Mouse (Mus musculus) forebrain, embryonic 10.5 days (tissue): Measurements from ENCODE around the gene Igsf10. TPM values are rescaled to one million over a fixed set of nuclear protein-coding genes. Genes with fewer than 3 reads are reported as not detected.
A peak's percentile ranks its signal among the peaks of the same experiment; 100 is the strongest.

ENCODE experiments used
- DNase-seq: peaks from one replicate; pipeline ENCODE4 v3.0.0-alpha.2; 2017; ENCODE audit warnings: low spot score; ENCODE audit errors: extremely low spot score
- H3K27ac ChIP-seq: fragments of 300-500 bp; sonication (generic); 2 replicates; pipeline ENCODE4 v1.5.1; 2016; ENCODE audit warnings: mild to moderate bottlenecking
- H3K27me3 ChIP-seq: fragments of 300-500 bp; sonication (generic); 2 replicates; pipeline ENCODE4 v1.6.1; 2016; ENCODE audit warnings: mild to moderate bottlenecking; ENCODE audit not compliant: poor library complexity, severe bottlenecking
- H3K36me3 ChIP-seq: fragments of 300-500 bp; sonication (generic); replicated peaks from 2 replicates; pipeline ENCODE4 v1.6.1; 2016; ENCODE audit warnings: mild to moderate bottlenecking, moderate library complexity
- H3K4me1 ChIP-seq: fragments of 300-500 bp; sonication (generic); 2 replicates; pipeline ENCODE4 v1.6.1; 2016
- H3K4me3 ChIP-seq: fragments of 300-500 bp; sonication (generic); 2 replicates; pipeline ENCODE4 v1.5.1; 2016; ENCODE audit warnings: mild to moderate bottlenecking, moderate library complexity
- H3K9me3 ChIP-seq: fragments of 300-500 bp; sonication (generic); 2 replicates; pipeline ENCODE4 v1.6.1; 2016; ENCODE audit warnings: mild to moderate bottlenecking, moderate library complexity
- WGBS: fragments of 180-500 bp; shearing (Covaris S2); methylation state at CpG from one replicate; pipeline ENCODE4 v1.1.7; 2016; 5-methylcytosine and 5-hydroxymethylcytosine counted together
- polyA plus RNA-seq: library from polyadenylated mRNA; unstranded; fragments of >200 nt; fragmentation: Nextera tagmentation; extraction: Ambion mirVana; gene quantifications from 2 replicates; pipeline ENCODE4 v1.2.1, GENCODE M21; 2016

Igsf10 gene
- polyA plus RNA-seq, 1 experiment from 2014 or later: 2.6 TPM

GRCm38 (mm10) chr3:59316077-59316476 lies 28.1 kb downstream of the Igsf10 start:
- WGBS: 93% methylated on average over 7 of the region's 7 CpGs

DNA sequence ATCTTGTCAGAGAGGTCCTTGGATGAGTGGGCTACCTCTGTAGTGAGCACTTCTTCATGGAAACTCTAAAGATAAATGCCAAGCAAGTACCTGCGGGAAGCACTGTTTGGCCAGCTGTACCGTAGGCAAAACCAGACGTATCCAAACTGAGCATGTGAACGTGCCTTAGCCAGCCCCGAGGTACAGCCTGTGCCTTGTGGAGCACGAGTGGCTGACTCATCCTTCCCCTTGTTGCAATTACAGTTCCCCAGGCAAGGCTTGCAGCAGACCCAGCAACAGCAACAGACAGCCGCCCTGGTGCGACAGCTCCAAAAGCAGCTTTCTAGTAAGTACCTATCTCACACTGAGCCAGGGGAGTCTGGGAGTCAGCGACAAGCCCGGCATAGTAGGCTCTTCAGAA lies 31.6 kb downstream of the Igsf10 start:
- Histone ChIP-seq H3K27ac (no peak overlapping the region), H3K36me3 (peaks cover 6% of the 10 kb centered on the region), H3K9me3 (no peaks in the 10 kb centered on the region), H3K4me3 (no peak overlapping the region), H3K4me1 (no peaks in the 10 kb centered on the region), H3K27me3 (no peaks in the 10 kb centered on the region)
- WGBS: 88% methylated on average over 10 of the region's 10 CpGs
- DNase-seq: no peak

More at GRCm38 (mm10) chr3:59316077-59316476, 28.1 kb downstream of the Igsf10 start:
- no peak for DNase-seq
- Histone ChIP-seq H3K9me3 (no peaks in the 10 kb centered on the region), H3K36me3 (peaks cover 30% of the 10 kb centered on the region), H3K27me3 (no peaks in the 10 kb centered on the region), H3K4me3 (no peak overlapping the region), H3K4me1 (no peaks in the 10 kb centered on the region), H3K27ac (no peak overlapping the region)

- no peaks in the 10 kb centered on the region for H3K4me1 ChIP-seq
- H3K27me3 ChIP-seq: no peaks in the 10 kb centered on the region
- H3K27ac ChIP-seq: no peak overlapping the region
- H3K4me3 ChIP-seq: no peak overlapping the region
- WGBS: 92% methylated on average over 2 of the region's 2 CpGs
- no peak for DNase-seq
- 0 out of 2 replicates have a peak, but pooled peaks cover 2% of the 10 kb centered on the region for H3K36me3 ChIP-seq
- no peaks in the 10 kb centered on the region for H3K9me3 ChIP-seq
Measured at GRCm38 (mm10) chr3:59305518-59305917, 38.7 kb downstream of the Igsf10 start.

GRCm38 (mm10) chr3:59304944-59305343 lies 39.2 kb downstream of the Igsf10 start:
- WGBS: 95% methylated on average over 5 of the region's 5 CpGs
- 0 out of 2 replicates have a peak, but pooled peaks cover 2% of the 10 kb centered on the region for H3K36me3 ChIP-seq

GRCm38 (mm10) chr3:59297653-59298052 lies 46.5 kb downstream of the Igsf10 start:
- H3K4me3 ChIP-seq: no peak overlapping the region
- no peaks in the 10 kb centered on the region for H3K27me3 ChIP-seq
- WGBS: 85% methylated on average over 16 of the region's 16 CpGs
- DNase-seq: no peak
- H3K36me3 ChIP-seq: peaks cover 5% of the 10 kb centered on the region; the same call in 1 of the 2 replicates
- H3K4me1 ChIP-seq: no peaks in the 10 kb centered on the region
- no peak overlapping the region for H3K27ac ChIP-seq
- H3K9me3 ChIP-seq: no peaks in the 10 kb centered on the region

More at GRCm38 (mm10) chr3:59304944-59305343, 39.2 kb downstream of the Igsf10 start:
- H3K4me1 ChIP-seq: no peaks in the 10 kb centered on the region
- H3K27ac ChIP-seq: no peak overlapping the region
- no peaks in the 10 kb centered on the region for H3K27me3 ChIP-seq
- no peaks in the 10 kb centered on the region for H3K9me3 ChIP-seq
- no peak overlapping the region for H3K4me3 ChIP-seq
- DNase-seq: no peak

DNA sequence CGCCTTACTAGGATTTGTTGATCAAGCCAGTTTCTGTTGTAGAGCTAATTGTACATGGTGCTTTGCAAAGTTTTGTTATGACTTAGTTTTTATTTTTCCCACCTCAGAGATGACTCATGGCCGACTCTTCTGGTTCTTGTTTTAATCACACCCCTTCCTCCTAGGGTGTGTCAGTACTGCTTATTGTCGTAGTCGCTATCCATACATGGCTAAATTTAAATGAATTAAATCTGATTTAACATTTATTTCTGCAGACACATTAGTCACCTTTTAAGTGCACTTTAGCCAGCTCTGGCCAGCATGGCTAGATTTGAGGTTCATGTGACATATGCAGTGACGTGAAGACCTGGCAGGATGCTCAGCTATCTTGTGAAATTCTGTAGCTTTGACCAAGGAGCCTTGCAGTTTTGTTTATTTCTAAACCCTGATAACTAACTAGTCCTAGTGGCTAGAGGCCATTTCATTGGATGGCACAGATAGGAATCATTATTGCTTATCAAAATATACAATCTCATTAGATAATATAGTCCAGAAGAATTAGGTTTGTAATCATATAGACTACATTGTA lies 47.5 kb downstream of the Igsf10 start:
- Histone ChIP-seq H3K9me3 (no peaks in the 10 kb centered on the region), H3K36me3 (peaks cover 5% of the 10 kb centered on the region; the same call in 1 of the 2 replicates), H3K4me1 (no peaks in the 10 kb centered on the region), H3K27ac (no peak overlapping the region), H3K27me3 (no peaks in the 10 kb centered on the region), H3K4me3 (no peak overlapping the region)
- 94% methylated on average over 5 of the region's 5 CpGs for WGBS
- DNase-seq: no peak

- no peak for DNase-seq
- no peaks in the 10 kb centered on the region for H3K4me1 ChIP-seq
- no peak overlapping the region for H3K27ac ChIP-seq
- H3K4me3 ChIP-seq: no peak overlapping the region
- no peaks in the 10 kb centered on the region for H3K9me3 ChIP-seq
- 91% methylated on average over 16 of the region's 16 CpGs for WGBS
- H3K27me3 ChIP-seq: no peaks in the 10 kb centered on the region
- H3K36me3 ChIP-seq: peaks cover 5% of the 10 kb centered on the region; the same call in 1 of the 2 replicates
Measured at GRCm38 (mm10) chr3:59295699-59296562, 48.3 kb downstream of the Igsf10 start.

DNA sequence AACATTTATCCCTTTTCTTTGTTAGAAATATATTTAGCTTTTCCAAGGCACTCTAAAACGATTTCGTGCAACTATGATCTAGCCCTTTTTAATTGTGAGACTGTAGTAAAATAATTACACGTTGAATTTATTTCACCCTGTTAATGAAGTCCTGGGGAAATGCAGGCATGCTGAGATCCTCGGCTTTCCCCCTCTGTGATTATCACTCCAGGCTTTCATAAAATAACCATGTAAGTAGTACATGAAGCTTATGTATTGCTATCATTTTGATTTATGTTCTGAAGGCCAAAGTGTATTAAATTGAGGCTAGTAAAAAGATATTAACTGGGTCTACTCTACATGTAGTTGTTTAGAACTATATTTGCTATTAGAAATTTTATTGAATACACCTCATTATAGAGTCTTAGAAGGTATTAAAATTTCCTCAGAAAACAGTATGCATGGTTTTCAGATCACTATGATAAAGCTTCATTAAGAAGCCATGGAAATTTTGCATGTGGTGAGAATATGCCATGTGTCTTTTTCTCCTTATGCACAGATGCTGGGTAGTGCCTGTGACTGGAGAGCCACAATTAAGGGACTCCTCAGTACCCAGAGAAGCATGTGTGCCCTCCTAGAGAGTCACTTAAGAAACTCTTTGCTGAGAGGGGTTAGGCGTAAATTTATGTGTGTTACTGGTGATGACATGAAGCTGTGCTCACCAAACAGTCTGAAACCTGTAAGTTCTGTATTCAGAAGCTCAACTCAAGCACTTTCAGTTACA lies 50.6 kb downstream of the Igsf10 start:
- H3K4me1 ChIP-seq: no peaks in the 10 kb centered on the region
- H3K4me3 ChIP-seq: no peak overlapping the region
- no peak for DNase-seq
- no peak overlapping the region for H3K27ac ChIP-seq
- H3K9me3 ChIP-seq: no peaks in the 10 kb centered on the region
- WGBS: 83% methylated on average over 5 of the region's 5 CpGs
- no peaks in the 10 kb centered on the region for H3K27me3 ChIP-seq
- H3K36me3 ChIP-seq: peaks cover 5% of the 10 kb centered on the region; the same call in 1 of the 2 replicates

DNA sequence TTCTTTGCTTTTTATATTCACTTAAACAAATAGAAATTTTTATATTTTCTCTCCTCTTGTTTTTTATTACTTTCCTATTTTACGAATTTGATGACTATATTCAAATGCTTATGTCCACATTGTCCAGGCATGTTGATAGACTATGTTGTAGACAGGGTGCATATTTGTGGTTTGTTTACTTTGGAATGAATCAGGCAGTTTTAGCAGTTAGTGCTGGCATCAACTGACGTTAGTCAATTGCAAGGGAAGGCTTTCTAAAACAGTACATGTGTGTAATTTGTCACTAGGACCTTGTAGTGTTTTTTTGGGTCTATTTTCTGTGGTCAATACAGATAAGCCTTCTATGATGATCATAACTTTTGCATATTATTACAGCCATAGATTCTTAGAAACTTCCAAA lies 53.6 kb downstream of the Igsf10 start:
- Histone ChIP-seq H3K27ac (no peak overlapping the region), H3K9me3 (no peaks in the 10 kb centered on the region), H3K4me1 (no peaks in the 10 kb centered on the region), H3K36me3 (no peaks in the 10 kb centered on the region), H3K4me3 (no peak overlapping the region), H3K27me3 (no peaks in the 10 kb centered on the region)
- no peak for DNase-seq
- 84% methylated on average over 2 of the region's 2 CpGs for WGBS

DNA sequence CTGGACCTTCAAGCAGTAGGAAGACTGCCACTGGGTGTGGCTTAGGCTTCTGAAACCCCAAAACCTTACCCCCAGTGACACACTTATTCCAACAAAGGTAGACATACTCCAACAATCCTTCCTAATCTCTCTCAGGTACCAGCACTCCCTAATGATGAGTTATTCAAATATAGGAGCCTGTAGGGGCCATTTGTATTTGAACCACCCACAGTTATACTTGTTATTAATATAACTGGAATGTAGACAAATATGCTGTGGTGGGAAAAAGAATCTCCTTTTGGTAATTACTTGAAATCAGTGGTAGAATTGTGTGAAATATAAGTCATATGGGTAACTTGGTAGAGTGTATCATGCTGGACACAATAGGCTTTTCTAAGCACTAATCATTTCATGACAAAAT lies 65.6 kb downstream of the Igsf10 start:
- Histone ChIP-seq H3K4me1 (peaks cover 19% of the 10 kb centered on the region), H3K27me3 (no peaks in the 10 kb centered on the region), H3K27ac (no peak overlapping the region)

GRCm38 (mm10) chr3:59278254-59278533 lies 66.0 kb downstream of the Igsf10 start:
- Histone ChIP-seq H3K27ac (no peak overlapping the region), H3K4me3 (no peak overlapping the region), H3K36me3 (peaks cover 8% of the 10 kb centered on the region; the same call in 1 of the 2 replicates), H3K27me3 (no peaks in the 10 kb centered on the region), H3K9me3 (no peaks in the 10 kb centered on the region), H3K4me1 (peaks cover 19% of the 10 kb centered on the region)
- DNase-seq: no peak
- WGBS: 92% methylated on average over 3 of the region's 3 CpGs

More for the DNA sequence above, 65.6 kb downstream of the Igsf10 start:
- no peaks in the 10 kb centered on the region for H3K9me3 ChIP-seq
- DNase-seq: no peak
- H3K36me3 ChIP-seq: peaks cover 8% of the 10 kb centered on the region; the same call in 1 of the 2 replicates
- no peak overlapping the region for H3K4me3 ChIP-seq

GRCm38 (mm10) chr3:59277502-59278253 lies 66.5 kb downstream of the Igsf10 start:
- DNase-seq: peak; percentile 35
- no peak overlapping the region for H3K4me3 ChIP-seq
- H3K4me1 ChIP-seq: peaks cover 19% of the 10 kb centered on the region
- WGBS: 20% methylated on average over 3 of the region's 3 CpGs
- no peak overlapping the region for H3K27ac ChIP-seq
- no peaks in the 10 kb centered on the region for H3K9me3 ChIP-seq
- H3K36me3 ChIP-seq: peaks cover 8% of the 10 kb centered on the region; the same call in 1 of the 2 replicates
- no peaks in the 10 kb centered on the region for H3K27me3 ChIP-seq
